ENCODE assay signal across 28 mouse cellular contexts in the genomic region with DNA sequence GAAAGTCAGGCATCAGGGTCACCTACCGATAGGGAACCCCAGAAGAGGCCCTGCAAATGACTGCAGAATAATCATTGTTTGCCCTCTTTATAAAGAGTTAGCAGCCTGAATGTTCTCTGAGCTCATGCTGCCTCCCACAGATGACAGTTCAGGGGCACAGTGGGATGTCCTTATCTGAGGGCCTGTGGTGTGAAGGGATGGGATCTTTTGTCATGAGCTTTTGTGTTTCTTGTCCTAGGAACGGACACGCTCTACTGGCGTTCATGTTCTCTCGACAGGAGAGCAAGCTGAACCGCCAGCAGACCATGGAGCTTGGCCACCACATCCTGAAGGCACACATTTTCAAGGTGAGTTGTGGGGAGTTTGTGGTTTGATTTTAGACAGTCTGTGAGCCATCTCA.
A peak's percentile ranks its signal among the peaks of the same experiment; 100 is the strongest.
DNase-seq lines count a peak whose midpoint lies in the region; ATAC-seq and TF ChIP-seq lines count a peak whose summit lies in the region.
"Had no signal": no experiment of that assay in that cellular context is flagged by ENCODE, and none has a peak within 500 bp of the region (broad histone marks: within the 10 kb centered on the region; RNA-seq: fewer than 3 reads in every experiment).

No protein-coding gene starts in this region.

- no peaks in the 10 kb centered on the region for H3K9me3 ChIP-seq in heart, embryonic 10.5 days
- no peaks in the 10 kb centered on the region for H3K9me3 ChIP-seq in kidney, embryonic 15.5 days (replicated peaks)
- H3K9me3 ChIP-seq: embryonic facial prominence, embryonic 12.5 days; embryonic facial prominence, embryonic 15.5 days; heart, embryonic 15.5 days; hindbrain, embryonic 10.5 days; hindbrain, embryonic 13.5 days had no signal

- 44% methylated on average over 6 of the region's 6 CpGs for WGBS in heart, embryonic 10.5 days
- 58% methylated on average over 6 of the region's 6 CpGs for WGBS in kidney, embryonic 15.5 days

- no peak overlapping the region for H3K4me2 ChIP-seq in kidney, embryonic 15.5 days
- H3K4me2 ChIP-seq: embryonic facial prominence, embryonic 12.5 days; embryonic facial prominence, embryonic 15.5 days; heart, embryonic 11.5 days; heart, embryonic 15.5 days; hindbrain, embryonic 13.5 days had no signal

- no peak for DNase-seq in heart, embryonic 10.5 days (ENCODE audit: low spot score)
- no peak for DNase-seq in heart, adult 9 months (ENCODE audit: low spot score in 2 of 2)
- DNase-seq in kidney, postnatal 10 days, result no peak
- no peak for DNase-seq in layer of hippocampus, adult 2 months (ENCODE audit: low spot score in 2 of 2)
- no peak for DNase-seq in layer of hippocampus, adult 11-12 months (ENCODE audit: low spot score)
- DNase-seq in Patski (ENCODE audit: low read depth, low spot score), result no peak
- no peak for DNase-seq in right cerebral cortex, postnatal 10 days (ENCODE audit: low spot score in 2 of 2)
- DNase-seq: adrenal gland, adult 2 months; adrenal gland, postnatal 14 days; cerebellum, adult 11 months; cerebellum, adult 2 months; cerebellum, adult 9-11 months; cerebellum, postnatal 25 days; forebrain, postnatal 0 days; gastrocnemius, adult 2 months; gastrocnemius, postnatal 14 days; heart, adult 11 months; heart, postnatal 10 days; heart, postnatal 36 days had no signal

- peaks cover 59% of the 10 kb centered on the region for H3K36me3 ChIP-seq in heart, embryonic 10.5 days
- H3K36me3 ChIP-seq in kidney, embryonic 15.5 days, result peaks cover 78% of the 10 kb centered on the region

- ATAC-seq in kidney, embryonic 15.5 days (replicated peaks; ENCODE audit: low FRiP score), result peak; percentile 59; the same call in 1 of the 2 replicates
- ATAC-seq in Patski, result peak; percentile 28
- ATAC-seq: forebrain, embryonic 14.5 days; forebrain, postnatal 0 days; hindbrain, embryonic 16.5 days had no signal

- in situ Hi-C loops in Patski (cut with MboI; ENCODE audit: low pct_unique_long_range_greater_than_20kb), result no loop called here

- H3K4me3 ChIP-seq in heart, embryonic 10.5 days, result no peak overlapping the region
- H3K4me3 ChIP-seq in kidney, embryonic 15.5 days (replicated peaks), result no peak overlapping the region
- no peak overlapping the region for H3K4me3 ChIP-seq in layer of hippocampus, adult 2 months
- H3K4me3 ChIP-seq: embryonic facial prominence, embryonic 12.5 days; embryonic facial prominence, embryonic 15.5 days; gastrocnemius, adult 2 months; heart, embryonic 15.5 days; hindbrain, embryonic 10.5 days; hindbrain, embryonic 13.5 days had no signal

- H3K27ac ChIP-seq in heart, embryonic 10.5 days, result peak overlapping the region; percentile 52
- H3K27ac ChIP-seq in kidney, embryonic 15.5 days, result peak overlapping the region; percentile 54
- H3K27ac ChIP-seq in layer of hippocampus, adult 2 months, result 0 out of 2 replicates have a peak overlapping the region, but pooled peaks have one; percentile 11
- H3K27ac ChIP-seq: embryonic facial prominence, embryonic 12.5 days; embryonic facial prominence, embryonic 15.5 days; gastrocnemius, adult 2 months; heart, embryonic 15.5 days; hindbrain, embryonic 13.5 days had no signal

- POLR2A ChIA-PET in Patski (lab: Charles Lee), result no interaction called here

- CTCF ChIA-PET in Patski (lab: Charles Lee), result no interaction called here

- peaks cover 17% of the 10 kb centered on the region for H3K4me1 ChIP-seq in heart, embryonic 10.5 days
- peaks cover 26% of the 10 kb centered on the region for H3K4me1 ChIP-seq in kidney, embryonic 15.5 days
- H3K4me1 ChIP-seq: embryonic facial prominence, embryonic 12.5 days; embryonic facial prominence, embryonic 15.5 days had no signal

- H3K27me3 ChIP-seq in heart, embryonic 10.5 days (ENCODE audit: insufficient read depth, poor library complexity, severe bottlenecking), result no peaks in the 10 kb centered on the region
- H3K27me3 ChIP-seq in kidney, embryonic 15.5 days, result no peaks in the 10 kb centered on the region
- no peaks in the 10 kb centered on the region for H3K27me3 ChIP-seq in Patski
- H3K27me3 ChIP-seq: embryonic facial prominence, embryonic 12.5 days; embryonic facial prominence, embryonic 15.5 days; heart, embryonic 15.5 days; hindbrain, embryonic 13.5 days had no signal

- H3K9ac ChIP-seq in kidney, embryonic 15.5 days, result no peak overlapping the region
- H3K9ac ChIP-seq: embryonic facial prominence, embryonic 12.5 days; embryonic facial prominence, embryonic 15.5 days; forebrain, postnatal 0 days; heart, embryonic 15.5 days; hindbrain, embryonic 13.5 days had no signal

- no peak for TF ChIP-seq CTCF in layer of hippocampus, adult 2 months (conservative IDR thresholded peaks at IDR 0.05)
- no peak for TF ChIP-seq CTCF in Patski (IDR thresholded peaks at IDR 0.05)
